Mouse (Mus musculus) B cell, adult (primary cell): ENCODE measurements around the gene Olfr1156. TPM values are rescaled to one million over a fixed set of nuclear protein-coding genes. Genes with fewer than 3 reads are reported as not detected.

ENCODE experiments used
- total RNA-seq: library from RNA; stranded (reverse); gene quantifications from 4 replicates; pipeline ENCODE4 v1.2.4, GENCODE M21; 2023; ENCODE audit not compliant: inconsistent age

Olfr1156 gene
- not detected in 4 replicates for total RNA-seq

DNA sequence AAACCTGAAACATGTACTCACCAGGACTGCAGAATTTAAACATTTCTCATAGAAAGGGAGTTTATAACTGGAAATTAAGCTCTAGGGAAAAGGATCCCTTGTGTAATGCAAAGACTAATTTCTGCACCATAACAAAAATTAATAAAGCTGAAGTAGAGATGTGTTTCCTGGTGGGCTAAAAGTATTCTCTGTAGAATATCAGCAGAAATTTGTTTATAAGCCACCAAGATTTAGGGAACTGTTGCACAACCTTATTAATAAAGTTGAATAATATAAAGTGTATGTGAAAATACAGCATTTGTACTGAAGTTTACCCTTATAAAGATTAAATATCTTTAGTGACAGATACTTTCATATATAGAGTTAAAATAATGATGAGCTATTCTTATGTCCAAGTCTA, at the start of gene Olfr1156:
Olfr1156 (minus strand) TSS at position 101 of the 400 bp plus-strand sequence.

DNA sequence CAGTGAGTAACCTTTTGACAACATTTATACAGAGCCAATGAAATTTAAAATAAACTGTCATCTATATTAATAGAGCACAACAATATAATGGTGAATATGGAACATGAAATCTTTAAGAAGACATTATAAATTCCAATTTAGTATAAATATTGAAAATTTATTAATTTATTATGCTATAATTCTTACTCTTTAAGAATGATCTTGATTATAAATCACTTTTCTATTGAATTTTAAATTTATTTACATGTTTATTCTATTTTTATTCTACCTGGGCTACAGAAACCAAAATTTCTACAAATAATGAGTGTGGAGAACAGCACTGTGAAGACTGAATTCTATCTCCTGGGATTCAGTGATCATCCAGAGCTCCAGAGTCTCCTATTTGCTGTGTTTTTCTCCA, 36.9 kb upstream of the Olfr1156 start, which contains the start of gene Olfr1158:
Olfr1158 (plus strand) TSS at position 301 of the 400 bp plus-strand sequence.

DNA sequence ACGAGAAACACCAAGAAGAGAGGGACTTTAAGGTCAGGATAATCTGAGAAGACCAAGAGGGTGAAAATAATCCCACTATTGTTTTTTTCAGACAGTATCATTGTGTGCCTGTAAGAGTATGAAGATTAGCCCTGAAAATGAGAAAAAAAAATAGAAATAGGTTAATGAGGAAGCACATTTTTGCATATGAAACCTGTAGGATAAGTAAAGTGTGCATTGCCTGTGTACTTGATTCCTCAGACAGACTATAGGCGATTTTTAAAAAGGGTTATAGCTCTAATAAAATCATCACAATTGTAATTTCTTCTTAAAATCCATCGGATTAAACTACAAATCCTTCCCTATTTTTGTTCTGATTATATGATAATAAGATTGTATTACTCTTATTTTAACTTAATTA, 21.7 kb upstream of the Olfr1156 start, which contains the start of gene Olfr74:
Olfr74 (minus strand) TSS at position 101 of the 400 bp plus-strand sequence.

DNA sequence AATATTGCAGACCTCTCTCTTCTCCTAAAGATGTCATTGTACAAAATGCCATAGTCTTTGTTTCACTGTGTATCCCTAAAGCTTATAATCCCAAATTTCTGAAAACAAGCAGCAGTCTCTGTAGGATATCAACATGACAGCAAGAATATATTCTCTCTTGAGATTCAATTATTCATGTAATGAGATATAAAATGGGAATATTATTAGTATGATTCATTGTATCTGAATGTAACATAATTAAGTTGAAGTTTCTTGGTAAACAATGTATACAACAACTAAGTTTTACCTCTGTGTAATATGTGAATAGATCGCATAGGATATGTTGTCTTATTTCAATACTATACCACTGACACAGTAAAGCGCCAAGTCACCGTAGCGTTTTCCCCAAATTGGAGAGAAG, 15.3 kb upstream of the Olfr1156 start, which contains the start of gene Olfr1157:
Olfr1157 (minus strand) TSS at position 101 of the 400 bp plus-strand sequence.

DNA sequence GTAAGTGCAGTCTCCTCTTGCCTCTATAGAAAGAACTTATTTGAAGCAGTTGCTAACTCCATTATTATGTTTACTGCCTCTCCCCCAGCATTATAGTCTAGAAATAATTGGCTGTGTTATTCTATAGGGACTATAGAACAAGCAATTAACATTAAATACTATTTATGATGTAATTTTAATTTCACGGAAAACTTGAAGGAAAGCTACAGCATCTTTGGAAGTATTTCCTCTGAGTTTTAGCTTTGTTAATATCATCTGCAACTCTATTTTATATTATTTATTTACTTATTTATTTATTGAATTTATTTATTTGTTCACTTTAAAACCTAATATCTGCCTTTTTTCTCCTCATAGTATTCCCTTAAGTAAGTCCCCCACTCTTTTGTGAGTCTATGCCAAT, 7.9 kb downstream of the Olfr1156 start, which contains the start of gene Olfr1155:
Olfr1155 (minus strand) TSS at position 101 of the 400 bp plus-strand sequence.

DNA sequence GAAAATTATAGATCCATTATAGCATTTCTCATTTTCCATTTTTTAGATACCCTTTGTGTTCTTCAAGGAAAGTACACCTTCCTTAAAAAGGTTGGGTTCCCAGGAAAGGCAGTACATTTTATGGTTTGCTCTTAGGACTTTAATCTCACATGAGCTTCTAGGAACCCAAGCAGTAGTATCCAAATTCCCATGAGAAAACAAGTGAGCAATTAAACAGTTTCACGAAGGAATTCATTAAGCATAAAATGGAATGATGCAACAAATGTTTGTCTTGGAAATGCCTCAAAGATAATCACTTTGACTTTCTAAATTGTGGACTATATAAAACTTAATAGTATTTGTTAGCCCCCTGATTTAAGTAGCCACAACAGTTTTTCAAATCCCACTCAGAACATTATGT, 47.8 kb downstream of the Olfr1156 start, which contains the start of gene Olfr1154:
Olfr1154 (minus strand) TSS at position 101 of the 400 bp plus-strand sequence.

Other genes with a start within 250 kb of the Olfr1156 start
- not detected in 4 replicates for gene Olfr1137, start 239.9 kb downstream of the Olfr1156 start, total RNA-seq
- gene Olfr1138, start 213.1 kb downstream of the Olfr1156 start, total RNA-seq, result not detected in 4 replicates
- gene Olfr1140, start 209.3 kb downstream of the Olfr1156 start, total RNA-seq, result not detected in 4 replicates
- gene Olfr1141, start 199.1 kb downstream of the Olfr1156 start, total RNA-seq, result not detected in 4 replicates
- gene Olfr152, start 173.6 kb downstream of the Olfr1156 start, total RNA-seq, result not detected in 4 replicates
- gene Olfr1143, start 152.5 kb downstream of the Olfr1156 start, total RNA-seq, result not detected in 4 replicates
- not detected in 4 replicates for gene Olfr1145, start 143.3 kb downstream of the Olfr1156 start, total RNA-seq
- gene Olfr1148, start 122.6 kb downstream of the Olfr1156 start, total RNA-seq, result not detected in 4 replicates
- not detected in 4 replicates for gene Olfr1150-ps1, start 109.1 kb downstream of the Olfr1156 start, total RNA-seq
- gene Olfr1151, start 97.2 kb downstream of the Olfr1156 start, total RNA-seq, result not detected in 4 replicates
- not detected in 4 replicates for gene Olfr1152, start 86.6 kb downstream of the Olfr1156 start, total RNA-seq
- not detected in 4 replicates for gene Olfr1153, start 58.1 kb downstream of the Olfr1156 start, total RNA-seq
- gene Olfr1154, start 47.9 kb downstream of the Olfr1156 start, total RNA-seq, result not detected in 4 replicates
- not detected in 4 replicates for gene Olfr1155, start 8.0 kb downstream of the Olfr1156 start, total RNA-seq
- gene Olfr1157, start 15.2 kb upstream of the Olfr1156 start, total RNA-seq, result not detected in 4 replicates
- not detected in 4 replicates for gene Olfr74, start 21.6 kb upstream of the Olfr1156 start, total RNA-seq
- not detected in 4 replicates for gene Olfr1158, start 37.0 kb upstream of the Olfr1156 start, total RNA-seq
- gene Olfr1160, start 55.2 kb upstream of the Olfr1156 start, total RNA-seq, result not detected in 4 replicates
- gene Olfr1161, start 69.7 kb upstream of the Olfr1156 start, total RNA-seq, result not detected in 4 replicates
- not detected in 4 replicates for gene Olfr73, start 84.6 kb upstream of the Olfr1156 start, total RNA-seq
- gene Olfr1162, start 98.0 kb upstream of the Olfr1156 start, total RNA-seq, result not detected in 4 replicates
- gene Olfr1163, start 118.7 kb upstream of the Olfr1156 start, total RNA-seq, result not detected in 4 replicates
- not detected in 4 replicates for gene Olfr1164, start 140.9 kb upstream of the Olfr1156 start, total RNA-seq
- not detected in 4 replicates for gene Olfr1166, start 175.2 kb upstream of the Olfr1156 start, total RNA-seq
- gene Olfr1167, start 202.1 kb upstream of the Olfr1156 start, total RNA-seq, result not detected in 4 replicates
- not detected in 4 replicates for gene Olfr1168, start 228.8 kb upstream of the Olfr1156 start, total RNA-seq